Mouse (Mus musculus) fat pad, adult 2 months (tissue): ENCODE results near the gene Papss1.

ENCODE experiments used
- DNase-seq: peaks from one replicate; pipeline ENCODE4 v3.0.0-alpha.2; 2011; ENCODE audit warnings: low read depth, low spot score; ENCODE audit errors: extremely low read depth

Papss1 gene

GRCm38 (mm10) chr3:131631318-131631870 lies 66.8 kb downstream of the Papss1 start:
- DNase-seq = peak; percentile 65

GRCm38 (mm10) chr3:131634091-131634490 lies 69.5 kb downstream of the Papss1 start:
- no peak for DNase-seq

GRCm38 (mm10) chr3:131636126-131636525 lies 71.6 kb downstream of the Papss1 start:
- no peak for DNase-seq

GRCm38 (mm10) chr3:131637008-131637407 lies 72.4 kb downstream of the Papss1 start:
- no peak for DNase-seq

GRCm38 (mm10) chr3:131637664-131638063 lies 73.1 kb downstream of the Papss1 start:
- no peak for DNase-seq

GRCm38 (mm10) chr3:131638216-131638615 lies 73.6 kb downstream of the Papss1 start:
- DNase-seq = no peak

- no peak for DNase-seq
Measured at GRCm38 (mm10) chr3:131642681-131643292, 78.2 kb downstream of the Papss1 start.

GRCm38 (mm10) chr3:131645203-131645602 lies 80.6 kb downstream of the Papss1 start:
- no peak for DNase-seq

- DNase-seq = peak; percentile 23
Measured at GRCm38 (mm10) chr3:131654366-131654765, 89.8 kb downstream of the Papss1 start.

GRCm38 (mm10) chr3:131656032-131656431 lies 91.5 kb downstream of the Papss1 start:
- no peak for DNase-seq

- no peak for DNase-seq
Measured at GRCm38 (mm10) chr3:131660126-131660525, 95.6 kb downstream of the Papss1 start.

- no peak for DNase-seq
Measured at GRCm38 (mm10) chr3:131660629-131661028, 96.1 kb downstream of the Papss1 start.

GRCm38 (mm10) chr3:131662589-131663148 lies 98.1 kb downstream of the Papss1 start:
- DNase-seq = no peak

- no peak for DNase-seq
Measured at GRCm38 (mm10) chr3:131669910-131670309, 105.3 kb downstream of the Papss1 start.

- no peak for DNase-seq
Measured at GRCm38 (mm10) chr3:131686106-131686505, 121.5 kb downstream of the Papss1 start.

GRCm38 (mm10) chr3:131689949-131690348 lies 125.4 kb downstream of the Papss1 start:
- no peak for DNase-seq

- no peak for DNase-seq
Measured at GRCm38 (mm10) chr3:131690543-131690942, 126.0 kb downstream of the Papss1 start.

- no peak for DNase-seq
Measured at GRCm38 (mm10) chr3:131691202-131691601, 126.6 kb downstream of the Papss1 start.
